Mouse (Mus musculus): ENCODE results near the gene Hcrt.

DNA sequence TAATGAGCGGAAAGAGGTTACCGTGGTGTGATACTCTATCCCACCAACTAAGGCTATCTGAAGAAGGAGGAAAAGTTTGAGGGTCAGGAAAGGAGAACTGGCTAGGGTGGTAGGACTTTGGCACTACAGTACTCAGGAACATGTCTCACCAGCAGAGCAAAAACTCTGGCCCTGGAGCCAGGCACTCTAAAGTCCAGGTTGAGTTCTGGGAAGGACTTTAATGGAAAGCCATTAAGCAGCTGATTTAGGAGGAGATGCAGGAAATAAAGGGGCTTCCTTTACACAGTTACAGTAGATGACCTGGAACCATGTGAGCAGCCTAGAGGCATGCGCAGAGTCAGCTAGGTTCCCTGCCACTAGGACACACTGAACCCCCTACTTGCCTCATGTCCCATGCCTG lies 35.5 kb downstream of the Hcrt start:
- TF ChIP-seq POLR2A (IDR thresholded peaks at IDR 0.05; ENCODE audit: extremely low read depth, insufficient read depth, low read length) (no peak), CTCF (IDR thresholded peaks at IDR 0.05; ENCODE audit: low read depth, low read length) (no peak)

All from liver, adult 2 months (tissue).